Mouse (Mus musculus) hindbrain, embryonic 13.5 days (tissue): ENCODE data around the gene Sox6. TPM values are rescaled to one million over a fixed set of nuclear protein-coding genes. Genes with fewer than 3 reads are reported as not detected.
A peak's percentile ranks its signal among the peaks of the same experiment; 100 is the strongest.

Experiments used
- ATAC-seq: fragments of 200-750 bp; cut with Nextera tagmentation; 2 replicates; pipeline ENCODE4 v1.8.0; 2017; ENCODE audit warnings: moderate TSS enrichment; ENCODE audit not compliant: low FRiP score
- H3K27ac ChIP-seq: fragments of 300-500 bp; sonication (generic); 2 replicates; pipeline ENCODE4 v1.5.1; 2015; ENCODE audit warnings: inconsistent platforms, mild to moderate bottlenecking, moderate library complexity
- H3K27me3 ChIP-seq: fragments of 300-500 bp; sonication (generic); 2 replicates; pipeline ENCODE4 v1.6.1; 2015; ENCODE audit warnings: mild to moderate bottlenecking, inconsistent platforms
- H3K36me3 ChIP-seq: fragments of 300-500 bp; sonication (generic); 2 replicates; pipeline ENCODE4 v1.6.1; 2015; ENCODE audit warnings: mild to moderate bottlenecking, inconsistent platforms
- H3K4me1 ChIP-seq: fragments of 300-500 bp; sonication (generic); replicated peaks from 2 replicates; pipeline ENCODE4 v1.6.1; 2015; ENCODE audit warnings: inconsistent platforms
- H3K4me2 ChIP-seq: fragments of 300-500 bp; sonication (generic); 2 replicates; pipeline ENCODE4 v1.6.1; 2015; ENCODE audit warnings: inconsistent platforms, mild to moderate bottlenecking, moderate library complexity
- H3K4me3 ChIP-seq: fragments of 300-500 bp; sonication (generic); 2 replicates; pipeline ENCODE4 v1.5.1; 2015; ENCODE audit warnings: mild to moderate bottlenecking, inconsistent platforms
- H3K9ac ChIP-seq: fragments of 300-500 bp; sonication (generic); 2 replicates; pipeline ENCODE4 v1.6.1; 2015; ENCODE audit warnings: mild to moderate bottlenecking, inconsistent platforms
- H3K9me3 ChIP-seq: fragments of 300-500 bp; sonication (generic); 2 replicates; pipeline ENCODE4 v1.6.1; 2016; ENCODE audit warnings: inconsistent platforms
- WGBS: fragments of 180-500 bp; shearing (Covaris S2); methylation state at CpG from one replicate; pipeline ENCODE4 v1.1.7; 2015; 5-methylcytosine and 5-hydroxymethylcytosine counted together
- polyA plus RNA-seq: library from polyadenylated mRNA; unstranded; fragments of >200 nt; fragmentation: Nextera tagmentation; extraction: Ambion mirVana; gene quantifications from 2 replicates; pipeline ENCODE4 v1.2.1, GENCODE M21; 2015

Gene Sox6
- polyA plus RNA-seq, 1 experiment from 2014 or later: 42.1 TPM

GRCm38 (mm10) chr7:115844431-115844830 is 194.2 kb downstream of the Sox6 start:
- WGBS: 92% methylated on average over 6 of the region's 6 CpGs

DNA sequence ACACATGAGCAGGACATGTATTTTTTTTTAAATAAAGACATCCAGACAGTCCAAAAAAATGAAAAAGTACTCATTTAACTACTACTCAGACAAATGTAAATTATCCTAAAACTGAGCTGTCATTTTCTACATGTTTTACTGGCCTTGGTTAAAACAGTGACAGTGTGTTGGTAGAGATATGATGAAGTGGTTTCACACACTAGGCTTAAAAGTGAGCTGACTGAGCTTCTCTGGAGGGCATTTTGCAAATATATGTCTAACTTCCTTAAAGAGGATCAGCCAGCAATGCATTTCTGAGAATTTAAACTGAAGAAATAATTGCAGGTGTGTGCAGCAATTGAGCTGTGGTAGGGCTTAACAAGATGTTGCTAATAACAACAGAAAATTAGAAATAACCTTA is 196.3 kb downstream of the Sox6 start:
- no peak overlapping the region for H3K4me3 ChIP-seq
- no peak overlapping the region for H3K9ac ChIP-seq
- H3K27me3 ChIP-seq: no peaks in the 10 kb centered on the region
- H3K4me1 ChIP-seq: no peaks in the 10 kb centered on the region
- no peak overlapping the region for H3K4me2 ChIP-seq
- no peaks in the 10 kb centered on the region for H3K9me3 ChIP-seq
- H3K36me3 ChIP-seq: no peaks in the 10 kb centered on the region
- no peak overlapping the region for H3K27ac ChIP-seq
- no peak for ATAC-seq

More at GRCm38 (mm10) chr7:115844431-115844830, 194.2 kb downstream of the Sox6 start:
- Histone ChIP-seq H3K9ac (no peak overlapping the region), H3K9me3 (no peaks in the 10 kb centered on the region), H3K27ac (no peak overlapping the region), H3K4me2 (no peak overlapping the region), H3K4me3 (no peak overlapping the region), H3K4me1 (no peaks in the 10 kb centered on the region), H3K27me3 (no peaks in the 10 kb centered on the region), H3K36me3 (no peaks in the 10 kb centered on the region)
- no peak for ATAC-seq

GRCm38 (mm10) chr7:115840613-115841012 is 198.0 kb downstream of the Sox6 start:
- no peaks in the 10 kb centered on the region for H3K36me3 ChIP-seq
- no peak for ATAC-seq
- WGBS: 74% methylated on average over 3 of the region's 3 CpGs

GRCm38 (mm10) chr7:115835005-115835404 is 203.6 kb downstream of the Sox6 start:
- H3K36me3 ChIP-seq: no peaks in the 10 kb centered on the region
- H3K27me3 ChIP-seq: no peaks in the 10 kb centered on the region
- no peak overlapping the region for H3K4me2 ChIP-seq
- H3K4me3 ChIP-seq: no peak overlapping the region
- peaks cover 6% of the 10 kb centered on the region; the same call in 1 of the 2 replicates for H3K4me1 ChIP-seq
- no peaks in the 10 kb centered on the region for H3K9me3 ChIP-seq
- ATAC-seq: no peak
- H3K27ac ChIP-seq: no peak overlapping the region
- no peak overlapping the region for H3K9ac ChIP-seq
- 89% methylated on average over 3 of the region's 3 CpGs for WGBS

More at GRCm38 (mm10) chr7:115840613-115841012, 198.0 kb downstream of the Sox6 start:
- Histone ChIP-seq H3K27ac (no peak overlapping the region), H3K4me1 (no peaks in the 10 kb centered on the region), H3K4me2 (no peak overlapping the region), H3K9ac (no peak overlapping the region), H3K27me3 (no peaks in the 10 kb centered on the region), H3K9me3 (no peaks in the 10 kb centered on the region), H3K4me3 (no peak overlapping the region)

- Histone ChIP-seq H3K27me3 (no peaks in the 10 kb centered on the region), H3K4me1 (peaks cover 6% of the 10 kb centered on the region; the same call in 1 of the 2 replicates), H3K27ac (no peak overlapping the region), H3K4me2 (no peak overlapping the region), H3K9ac (no peak overlapping the region), H3K4me3 (no peak overlapping the region), H3K9me3 (no peaks in the 10 kb centered on the region), H3K36me3 (no peaks in the 10 kb centered on the region)
- no peak for ATAC-seq
- 23% methylated on average over 3 of the region's 3 CpGs for WGBS
Measured at GRCm38 (mm10) chr7:115833701-115834100, 204.9 kb downstream of the Sox6 start.

DNA sequence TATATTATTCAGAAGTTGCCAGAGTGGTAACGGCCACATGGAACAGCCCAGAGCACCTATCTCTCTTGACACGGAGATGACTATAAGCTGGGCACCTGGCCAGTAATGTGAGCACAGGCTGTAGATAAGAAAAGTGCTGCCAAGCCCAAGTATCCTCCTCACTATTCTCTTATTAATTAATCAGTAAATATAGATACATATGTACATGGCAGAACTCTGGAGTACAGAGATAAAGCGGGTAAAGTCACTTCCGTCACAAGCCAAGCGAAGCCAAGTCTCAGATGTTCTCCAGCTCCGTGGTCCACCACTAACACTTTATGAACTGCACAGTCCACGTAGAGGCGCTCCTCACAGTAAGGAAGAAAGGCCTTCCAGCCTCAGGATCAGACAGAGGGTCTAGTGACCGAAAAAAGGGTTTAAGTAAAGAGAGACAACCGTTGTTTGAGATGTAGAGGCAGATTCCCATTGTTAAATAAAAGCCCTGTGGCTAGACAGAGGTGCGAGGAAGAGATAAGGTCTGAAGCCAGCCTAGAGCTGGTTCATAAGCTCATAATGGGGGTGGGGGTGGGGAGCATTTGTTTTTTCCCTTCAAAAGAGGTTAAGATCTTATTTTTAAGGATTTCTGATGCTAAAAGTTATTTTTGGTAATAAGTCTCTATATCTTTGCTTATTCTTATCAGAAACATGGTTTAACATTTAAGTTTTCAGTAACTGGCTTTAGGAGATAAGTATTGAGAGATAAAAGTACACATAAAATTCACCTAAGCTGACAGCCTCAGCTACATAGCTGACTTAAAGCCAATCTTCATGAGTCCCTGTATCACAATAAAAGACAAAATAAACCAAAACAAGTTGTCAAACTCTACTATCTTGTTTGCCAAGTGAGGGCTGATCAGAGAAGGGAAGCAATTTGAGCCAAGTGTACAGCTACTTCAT is 207.4 kb downstream of the Sox6 start:
- H3K36me3 ChIP-seq: no peaks in the 10 kb centered on the region
- no peak for ATAC-seq
- H3K4me3 ChIP-seq: no peak overlapping the region
- 85% methylated on average over 11 of the region's 11 CpGs for WGBS
- H3K9ac ChIP-seq: no peak overlapping the region
- H3K4me1 ChIP-seq: peaks cover 20% of the 10 kb centered on the region; the same call in 1 of the 2 replicates
- no peaks in the 10 kb centered on the region for H3K9me3 ChIP-seq
- no peaks in the 10 kb centered on the region for H3K27me3 ChIP-seq
- H3K27ac ChIP-seq: no peak overlapping the region
- no peak overlapping the region for H3K4me2 ChIP-seq

DNA sequence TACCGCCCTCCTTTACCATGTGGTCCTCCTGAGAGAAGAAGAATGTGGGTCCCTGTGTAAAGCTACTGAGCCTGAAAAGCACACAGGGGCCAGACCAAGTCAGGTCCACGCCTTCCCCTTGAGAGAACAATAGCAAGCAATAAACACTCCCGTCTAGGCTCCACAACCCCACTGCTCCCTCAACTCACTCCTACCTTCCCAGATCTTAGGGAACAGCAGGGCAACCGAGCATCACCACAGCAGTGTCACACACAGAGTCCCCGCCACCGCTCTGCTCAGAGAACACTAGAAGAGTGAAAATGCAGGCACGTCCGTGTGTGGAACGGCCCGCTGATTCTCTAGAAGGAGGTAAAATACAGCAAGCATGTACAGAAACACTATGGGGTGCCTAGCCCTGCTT is 208.2 kb downstream of the Sox6 start:
- Histone ChIP-seq H3K27ac (no peak overlapping the region), H3K36me3 (no peaks in the 10 kb centered on the region), H3K9me3 (no peaks in the 10 kb centered on the region), H3K27me3 (no peaks in the 10 kb centered on the region), H3K4me1 (peaks cover 22% of the 10 kb centered on the region; the same call in 1 of the 2 replicates), H3K9ac (no peak overlapping the region), H3K4me3 (no peak overlapping the region), H3K4me2 (no peak overlapping the region)
- WGBS: 34% methylated on average over 10 of the region's 10 CpGs
- no peak for ATAC-seq

GRCm38 (mm10) chr7:115829756-115830155 is 208.8 kb downstream of the Sox6 start:
- no peaks in the 10 kb centered on the region for H3K36me3 ChIP-seq
- no peaks in the 10 kb centered on the region for H3K9me3 ChIP-seq
- WGBS: 21% methylated on average over 4 of the region's 4 CpGs
- H3K4me1 ChIP-seq: peaks cover 23% of the 10 kb centered on the region; the same call in 1 of the 2 replicates
- no peaks in the 10 kb centered on the region for H3K27me3 ChIP-seq
- no peak overlapping the region for H3K4me3 ChIP-seq
- no peak overlapping the region for H3K9ac ChIP-seq
- no peak overlapping the region for H3K4me2 ChIP-seq
- no peak for ATAC-seq
- H3K27ac ChIP-seq: no peak overlapping the region

- 83% methylated on average over 4 of the region's 4 CpGs for WGBS
- Histone ChIP-seq H3K4me1 (peaks cover 27% of the 10 kb centered on the region), H3K4me2 (no peak overlapping the region), H3K27ac (no peak overlapping the region), H3K36me3 (no peaks in the 10 kb centered on the region), H3K9me3 (no peaks in the 10 kb centered on the region), H3K27me3 (no peaks in the 10 kb centered on the region), H3K4me3 (no peak overlapping the region), H3K9ac (no peak overlapping the region)
- ATAC-seq: no peak
Measured at GRCm38 (mm10) chr7:115829260-115829659, 209.3 kb downstream of the Sox6 start.

DNA sequence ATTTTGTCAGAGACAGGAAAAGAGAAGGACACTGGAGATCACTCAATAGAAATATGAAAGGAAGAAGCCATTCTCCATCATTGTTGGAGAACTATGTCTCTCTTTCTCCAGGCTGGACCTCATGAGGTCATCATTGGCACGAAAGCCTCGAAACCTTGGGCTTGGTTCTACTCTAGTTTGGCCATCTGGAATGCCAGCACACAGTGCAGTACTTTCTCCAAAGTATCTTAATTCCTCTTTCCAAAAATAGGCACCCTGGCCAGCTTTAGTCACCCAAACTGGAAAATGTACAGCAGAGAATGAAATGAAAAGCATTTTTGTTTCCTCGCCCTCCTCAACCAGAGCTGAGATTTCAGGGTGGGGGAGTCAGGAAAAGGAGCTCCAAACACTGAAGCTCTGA is 213.3 kb downstream of the Sox6 start:
- ATAC-seq: no peak
- peak overlapping the region; percentile 20; the same call in 1 of the 2 replicates for H3K27ac ChIP-seq
- no peaks in the 10 kb centered on the region for H3K9me3 ChIP-seq
- 73% methylated on average over 3 of the region's 3 CpGs for WGBS
- H3K4me1 ChIP-seq: peaks cover 25% of the 10 kb centered on the region
- no peaks in the 10 kb centered on the region for H3K36me3 ChIP-seq
- no peak overlapping the region for H3K9ac ChIP-seq
- H3K4me3 ChIP-seq: no peak overlapping the region
- H3K27me3 ChIP-seq: no peaks in the 10 kb centered on the region
- H3K4me2 ChIP-seq: no peak overlapping the region

GRCm38 (mm10) chr7:115824621-115825256 is 213.9 kb downstream of the Sox6 start:
- WGBS: 35% methylated on average over 8 of the region's 8 CpGs
- Histone ChIP-seq H3K4me2 (0 out of 2 replicates have a peak overlapping the region, but pooled peaks have one; percentile 11), H3K9ac (no peak overlapping the region; the same call in 1 of the 2 replicates), H3K27ac (peak overlapping the region; percentile 20), H3K27me3 (no peaks in the 10 kb centered on the region), H3K4me1 (peaks cover 23% of the 10 kb centered on the region), H3K36me3 (no peaks in the 10 kb centered on the region), H3K4me3 (0 out of 2 replicates have a peak overlapping the region, but pooled peaks have one; percentile 21), H3K9me3 (no peaks in the 10 kb centered on the region)
- no peak for ATAC-seq

DNA sequence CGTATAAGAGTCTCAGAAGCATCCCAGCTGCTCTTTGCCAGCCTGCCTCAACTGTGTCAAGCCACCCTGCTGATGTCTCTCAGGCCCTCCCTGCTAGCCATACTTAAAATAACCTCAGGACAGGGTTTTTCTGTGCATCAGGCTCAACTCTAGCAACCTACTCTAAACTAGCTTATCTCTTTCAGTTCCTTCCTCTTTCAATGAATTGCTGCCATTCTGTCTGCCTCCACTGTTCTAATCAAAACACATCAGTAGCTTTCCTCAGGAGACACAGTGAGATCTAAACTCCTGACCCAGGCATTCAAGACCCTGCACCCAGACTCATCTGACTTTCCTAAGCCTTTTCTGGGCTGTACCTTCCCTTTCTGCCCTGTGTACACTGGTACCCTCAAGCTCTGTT is 219.5 kb downstream of the Sox6 start:
- Histone ChIP-seq H3K4me1 (peaks cover under 1% of the 10 kb centered on the region; the same call in 1 of the 2 replicates), H3K27ac (no peak overlapping the region), H3K4me2 (no peak overlapping the region), H3K9me3 (no peaks in the 10 kb centered on the region), H3K36me3 (no peaks in the 10 kb centered on the region), H3K27me3 (no peaks in the 10 kb centered on the region), H3K4me3 (no peak overlapping the region), H3K9ac (no peak overlapping the region)
- 64% methylated on average over 1 of the region's 1 CpGs for WGBS
- ATAC-seq: no peak
